Mouse (Mus musculus): ENCODE measurements around the gene Alg1. TPM values are rescaled to one million over a fixed set of nuclear protein-coding genes. Genes with fewer than 3 reads are reported as not detected.

Gene Alg1
- 0.77 TPM for polyA plus RNA-seq (2014; fragmentation: Illumina TruSeq; extraction: RNeasy Lipid Tissue Mini Kit (QIAGEN cat#74804); ENCODE audit: low read depth, low replicate concordance)

GRCm38 (mm10) chr16:5233418-5234313 lies at the start of gene Alg1:
Alg1 (plus strand) TSS chr16:5233621.

GRCm38 (mm10) chr16:5203668-5204433 lies 29.6 kb upstream of the Alg1 start, which contains the start of gene Nagpa:
Nagpa (minus strand) TSS chr16:5204012.

GRCm38 (mm10) chr16:5222140-5222539 lies 11.3 kb upstream of the Alg1 start, which contains the start of gene AU021092:
AU021092 (minus strand) TSS chr16:5222299.

GRCm38 (mm10) chr16:5255779-5256496 lies 22.5 kb downstream of the Alg1 start, which contains the start of gene Eef2kmt:
Eef2kmt (minus strand) TSS chr16:5255983.

Other genes with a start within 250 kb of the Alg1 start
- not detected for gene Sept12, start 235.8 kb upstream of the Alg1 start, polyA plus RNA-seq (2014; fragmentation: Illumina TruSeq; extraction: RNeasy Lipid Tissue Mini Kit (QIAGEN cat#74804); ENCODE audit: low read depth, low replicate concordance)
- gene Smim22, start 226.3 kb upstream of the Alg1 start, polyA plus RNA-seq (2014; fragmentation: Illumina TruSeq; extraction: RNeasy Lipid Tissue Mini Kit (QIAGEN cat#74804); ENCODE audit: low read depth, low replicate concordance) = not detected
- gene Rogdi, start 220.1 kb upstream of the Alg1 start, polyA plus RNA-seq (2014; fragmentation: Illumina TruSeq; extraction: RNeasy Lipid Tissue Mini Kit (QIAGEN cat#74804); ENCODE audit: low read depth, low replicate concordance) = 1.3 TPM
- gene Glyr1, start 183.8 kb upstream of the Alg1 start, polyA plus RNA-seq (2014; fragmentation: Illumina TruSeq; extraction: RNeasy Lipid Tissue Mini Kit (QIAGEN cat#74804); ENCODE audit: low read depth, low replicate concordance) = 82.7 TPM
- gene Ubn1, start 183.6 kb upstream of the Alg1 start, polyA plus RNA-seq (2014; fragmentation: Illumina TruSeq; extraction: RNeasy Lipid Tissue Mini Kit (QIAGEN cat#74804); ENCODE audit: low read depth, low replicate concordance) = 19.7 TPM
- gene Ppl, start 101.2 kb upstream of the Alg1 start, polyA plus RNA-seq (2014; fragmentation: Illumina TruSeq; extraction: RNeasy Lipid Tissue Mini Kit (QIAGEN cat#74804); ENCODE audit: low read depth, low replicate concordance) = 1.7 TPM
- not detected for gene Sec14l5, start 86.5 kb upstream of the Alg1 start, polyA plus RNA-seq (2014; fragmentation: Illumina TruSeq; extraction: RNeasy Lipid Tissue Mini Kit (QIAGEN cat#74804); ENCODE audit: low read depth, low replicate concordance)
- gene Nagpa, start 29.6 kb upstream of the Alg1 start, polyA plus RNA-seq (2014; fragmentation: Illumina TruSeq; extraction: RNeasy Lipid Tissue Mini Kit (QIAGEN cat#74804); ENCODE audit: low read depth, low replicate concordance) = 0.53 TPM
- 0.57 TPM for gene AU021092, start 11.3 kb upstream of the Alg1 start, polyA plus RNA-seq (2014; fragmentation: Illumina TruSeq; extraction: RNeasy Lipid Tissue Mini Kit (QIAGEN cat#74804); ENCODE audit: low read depth, low replicate concordance)
- 2.7 TPM for gene Eef2kmt, start 22.4 kb downstream of the Alg1 start, polyA plus RNA-seq (2014; fragmentation: Illumina TruSeq; extraction: RNeasy Lipid Tissue Mini Kit (QIAGEN cat#74804); ENCODE audit: low read depth, low replicate concordance)

Measured in kidney, adult 10 weeks (tissue).